Mouse (Mus musculus) testis, adult 2 months (tissue): ENCODE measurements at regions not wholly inside any gene's neighbourhood (a gene's known extent, or its start where the extent isn't known, plus 50 kb on each side); places are given as distances from the start of the nearest gene placed in this dataset.

Source experiments
- H3K27ac ChIP-seq: fragments of 200-500 bp; 2 replicates; pipeline ENCODE4 v1.5.1; 2012; ENCODE audit warnings: low read depth, low read length; ENCODE audit not compliant: control insufficient read depth, insufficient read depth
- H3K27me3 ChIP-seq: fragments of 200-500 bp; 2 replicates; pipeline ENCODE4 v1.6.1; 2012; ENCODE audit warnings: mild to moderate bottlenecking, low read length, moderate library complexity; ENCODE audit not compliant: control insufficient read depth, insufficient read depth
- H3K36me3 ChIP-seq: fragments of 200-500 bp; 2 replicates; pipeline ENCODE4 v1.6.1; 2012; ENCODE audit warnings: mild to moderate bottlenecking, low read length; ENCODE audit not compliant: control insufficient read depth, insufficient read depth
- H3K4me1 ChIP-seq: fragments of 200-500 bp; 2 replicates; pipeline ENCODE4 v1.6.1; 2012; ENCODE audit warnings: low read length; ENCODE audit not compliant: control insufficient read depth, insufficient read depth
- H3K4me3 ChIP-seq: fragments of 200-500 bp; 2 replicates; pipeline ENCODE4 v1.5.1; 2012; ENCODE audit warnings: low read depth, mild to moderate bottlenecking, low read length, moderate library complexity, mixed read lengths; ENCODE audit not compliant: control insufficient read depth
- CTCF ChIP-seq: fragments of 200-500 bp; IDR thresholded peaks from 2 replicates; pipeline ENCODE4 v1.5.1; 2012; ENCODE audit warnings: low read depth, mild to moderate bottlenecking, inconsistent platforms, low read length, moderate library complexity; ENCODE audit not compliant: control insufficient read depth, insufficient read depth, insufficient replicate concordance
- POLR2A ChIP-seq: fragments of 200-500 bp; IDR thresholded peaks from 2 replicates; pipeline ENCODE4 v1.6.1; 2012; ENCODE audit warnings: low read depth, mild to moderate bottlenecking, inconsistent platforms, low read length, moderate library complexity; ENCODE audit not compliant: control insufficient read depth

- Histone ChIP-seq H3K27me3 (no peaks in the 10 kb centered on the region), H3K27ac (no peak overlapping the region), H3K4me3 (no peak overlapping the region), H3K4me1 (no peaks in the 10 kb centered on the region), H3K36me3 (no peaks in the 10 kb centered on the region)
- TF ChIP-seq POLR2A (no peak), CTCF (no peak)
Observed at GRCm38 (mm10) chr16:77369810-77370209, 232.1 kb downstream of the Gm11146 start.

- H3K4me1 ChIP-seq: no peaks in the 10 kb centered on the region
- H3K27me3 ChIP-seq: no peaks in the 10 kb centered on the region
- H3K4me3 ChIP-seq: no peak overlapping the region
- no peak overlapping the region for H3K27ac ChIP-seq
- TF ChIP-seq CTCF (no peak), POLR2A (no peak)
- H3K36me3 ChIP-seq: no peaks in the 10 kb centered on the region
Observed at GRCm38 (mm10) chr16:77365254-77365653, 236.6 kb downstream of the Gm11146 start.

DNA sequence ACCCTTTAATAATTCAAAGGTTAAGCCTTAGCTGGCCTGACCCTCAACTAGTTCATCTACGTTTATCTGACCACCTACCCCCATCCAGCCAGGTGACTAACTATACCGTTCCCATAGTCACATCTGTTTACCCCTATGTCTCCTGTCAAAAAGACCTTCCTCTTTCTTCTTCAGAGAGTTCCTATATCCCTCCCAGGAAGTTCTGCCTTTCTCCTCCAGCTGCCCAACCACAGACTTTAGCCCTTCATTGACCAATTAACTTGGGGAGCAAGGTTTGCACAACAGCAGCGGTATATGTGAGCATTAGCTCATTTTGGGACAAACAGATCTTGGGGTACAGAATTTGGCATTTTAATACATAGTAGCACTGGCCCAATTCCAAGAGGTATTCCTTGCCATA lies 237.5 kb downstream of the Gm11146 start:
- Histone ChIP-seq H3K4me1 (no peaks in the 10 kb centered on the region), H3K27ac (no peak overlapping the region), H3K27me3 (no peaks in the 10 kb centered on the region), H3K36me3 (no peaks in the 10 kb centered on the region), H3K4me3 (no peak overlapping the region)
- TF ChIP-seq POLR2A (no peak), CTCF (no peak)

DNA sequence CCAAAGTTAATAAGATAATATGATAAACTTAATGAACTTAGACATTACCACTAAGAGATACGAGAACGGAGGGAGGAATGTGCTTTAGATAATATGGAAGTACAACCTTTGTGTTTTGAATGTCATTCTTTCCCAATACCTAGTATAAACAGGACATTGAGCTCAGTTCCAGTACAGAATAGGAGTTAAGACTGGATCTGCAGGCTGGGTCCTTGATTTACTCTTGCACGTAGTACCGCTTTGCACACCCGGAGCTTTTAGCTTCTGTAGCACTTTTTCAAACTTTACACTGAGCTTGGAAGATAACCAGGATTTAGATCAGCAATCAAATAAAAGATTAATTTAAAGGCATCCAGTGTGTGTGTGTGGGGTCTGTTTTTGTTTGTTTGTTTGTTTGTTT lies 242.7 kb downstream of the Gm11146 start:
- H3K27ac ChIP-seq: no peak overlapping the region
- no peaks in the 10 kb centered on the region for H3K27me3 ChIP-seq
- H3K4me1 ChIP-seq: no peaks in the 10 kb centered on the region
- no peak for TF ChIP-seq CTCF
- TF ChIP-seq POLR2A: no peak
- H3K4me3 ChIP-seq: no peak overlapping the region
- no peaks in the 10 kb centered on the region for H3K36me3 ChIP-seq

GRCm38 (mm10) chr16:77355260-77355659 lies 246.6 kb downstream of the Gm11146 start:
- no peak for TF ChIP-seq POLR2A
- TF ChIP-seq CTCF: no peak
- no peaks in the 10 kb centered on the region for H3K36me3 ChIP-seq

GRCm38 (mm10) chr16:77354201-77354712 lies 247.6 kb downstream of the Gm11146 start:
- TF ChIP-seq CTCF (no peak), POLR2A (no peak)
- Histone ChIP-seq H3K27me3 (no peaks in the 10 kb centered on the region), H3K36me3 (no peaks in the 10 kb centered on the region), H3K4me3 (no peak overlapping the region), H3K27ac (no peak overlapping the region), H3K4me1 (no peaks in the 10 kb centered on the region)

More at GRCm38 (mm10) chr16:77355260-77355659, 246.6 kb downstream of the Gm11146 start:
- Histone ChIP-seq H3K4me3 (no peak overlapping the region), H3K27ac (no peak overlapping the region), H3K4me1 (no peaks in the 10 kb centered on the region), H3K27me3 (no peaks in the 10 kb centered on the region)

- Histone ChIP-seq H3K27me3 (no peaks in the 10 kb centered on the region), H3K36me3 (no peaks in the 10 kb centered on the region), H3K4me1 (no peaks in the 10 kb centered on the region), H3K4me3 (no peak overlapping the region), H3K27ac (no peak overlapping the region)
- TF ChIP-seq POLR2A (no peak), CTCF (no peak)
Observed at GRCm38 (mm10) chr16:77346128-77346527, 255.8 kb downstream of the Gm11146 start.

DNA sequence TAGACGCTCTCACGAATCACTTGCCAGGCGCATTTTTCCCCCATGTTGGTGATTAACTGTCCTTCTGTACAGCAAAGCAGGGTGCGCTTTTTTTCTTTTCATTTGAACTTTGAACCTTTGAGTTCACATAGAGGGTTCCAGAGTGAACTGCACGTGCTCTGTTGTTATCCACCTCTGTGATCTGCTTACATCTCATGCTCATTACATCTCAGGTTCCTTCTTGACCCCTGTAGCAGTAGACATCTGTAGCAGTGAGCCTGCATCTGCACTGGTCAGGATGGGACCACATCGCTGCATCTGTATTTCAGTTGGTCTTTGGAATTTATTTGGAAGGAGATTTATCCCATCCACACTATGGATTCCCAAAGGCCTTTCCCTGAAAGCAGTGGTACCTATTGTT lies 269.6 kb downstream of the Gm11146 start:
- no peaks in the 10 kb centered on the region for H3K36me3 ChIP-seq
- no peaks in the 10 kb centered on the region for H3K27me3 ChIP-seq
- TF ChIP-seq POLR2A: no peak
- TF ChIP-seq CTCF: no peak
- no peak overlapping the region for H3K4me3 ChIP-seq
- no peaks in the 10 kb centered on the region for H3K4me1 ChIP-seq
- H3K27ac ChIP-seq: peak overlapping the region; percentile 21; the same call in 1 of the 2 replicates
